Mouse (Mus musculus) ovary, postnatal 14 days (tissue): ENCODE measurements at regions not wholly inside any gene's neighbourhood (a gene's known extent, or its start where the extent isn't known, plus 50 kb on each side); places are given as distances from the start of the nearest gene placed in this dataset.

Experiments used
- DNase-seq: peaks from one replicate; pipeline ENCODE4 v3.0.0; 2022; ENCODE audit warnings: low spot score

DNA sequence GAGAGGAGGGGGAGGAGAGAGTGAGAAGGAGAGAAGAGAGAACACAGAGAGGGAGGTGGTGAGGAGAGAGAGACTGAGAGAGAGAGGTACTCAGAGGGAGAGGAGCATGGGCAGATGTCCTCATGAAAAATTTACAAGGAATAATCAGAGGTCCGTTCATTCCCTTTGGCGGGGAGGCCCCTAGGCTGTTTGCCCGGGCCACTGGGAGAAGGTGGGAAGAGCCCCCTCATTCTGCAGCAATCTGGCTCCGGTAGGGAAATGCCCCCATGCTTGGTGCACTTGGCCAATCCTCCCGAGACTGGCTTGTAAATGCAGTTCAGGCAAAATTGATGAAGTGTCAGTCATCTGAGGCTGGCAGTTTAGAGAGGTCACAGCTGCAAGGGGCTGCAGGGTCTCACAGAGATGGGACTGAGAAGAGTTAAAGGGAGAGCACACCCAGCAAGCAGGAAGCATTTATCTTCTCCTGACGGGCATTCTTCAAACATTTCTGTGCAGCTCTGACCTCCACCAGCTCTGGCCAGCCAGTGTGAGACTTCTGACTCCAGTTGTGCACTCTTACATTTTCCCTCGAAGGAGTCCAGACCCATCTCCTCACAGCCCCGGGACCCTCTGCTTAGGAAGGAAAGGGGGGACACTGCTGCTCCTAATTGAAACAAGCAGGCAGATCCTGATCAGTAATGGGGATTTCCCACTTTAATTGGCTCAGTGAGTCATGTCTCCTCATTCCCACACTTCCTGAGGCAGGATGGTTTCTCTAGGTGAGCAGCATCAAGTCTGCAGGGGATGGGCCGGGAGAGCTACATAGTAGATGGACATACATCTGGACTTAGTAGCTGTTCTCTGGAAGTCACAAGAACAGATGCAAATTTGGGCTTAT is 65.5 kb downstream of the Cmpk2 start:
- DNase-seq = no peak

DNA sequence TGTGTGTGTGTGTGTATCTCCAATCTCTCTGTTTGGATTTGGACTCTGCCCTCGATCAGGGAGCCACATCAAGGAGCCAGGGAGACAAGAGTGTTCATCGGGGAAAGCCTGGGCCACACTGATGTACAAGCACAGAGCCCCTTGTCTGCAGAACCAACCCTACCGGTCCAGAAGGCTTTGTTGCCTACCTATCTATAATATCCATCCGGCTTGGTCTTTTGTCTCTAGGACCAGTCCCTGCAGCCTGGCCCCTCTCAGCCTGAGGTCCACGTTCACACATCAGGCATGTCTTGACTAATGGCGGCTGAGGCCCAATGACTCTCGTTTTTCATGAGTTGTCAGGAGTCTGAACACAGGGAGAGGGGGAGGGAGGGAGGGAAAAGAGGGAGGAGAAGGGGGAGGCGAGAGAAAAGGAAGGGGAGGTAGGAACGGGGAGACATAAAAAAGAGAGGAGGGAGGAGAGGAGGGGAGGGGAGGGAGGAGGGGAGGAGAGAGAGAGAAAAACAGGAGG is 64.7 kb downstream of the Cmpk2 start:
- no peak for DNase-seq

DNA sequence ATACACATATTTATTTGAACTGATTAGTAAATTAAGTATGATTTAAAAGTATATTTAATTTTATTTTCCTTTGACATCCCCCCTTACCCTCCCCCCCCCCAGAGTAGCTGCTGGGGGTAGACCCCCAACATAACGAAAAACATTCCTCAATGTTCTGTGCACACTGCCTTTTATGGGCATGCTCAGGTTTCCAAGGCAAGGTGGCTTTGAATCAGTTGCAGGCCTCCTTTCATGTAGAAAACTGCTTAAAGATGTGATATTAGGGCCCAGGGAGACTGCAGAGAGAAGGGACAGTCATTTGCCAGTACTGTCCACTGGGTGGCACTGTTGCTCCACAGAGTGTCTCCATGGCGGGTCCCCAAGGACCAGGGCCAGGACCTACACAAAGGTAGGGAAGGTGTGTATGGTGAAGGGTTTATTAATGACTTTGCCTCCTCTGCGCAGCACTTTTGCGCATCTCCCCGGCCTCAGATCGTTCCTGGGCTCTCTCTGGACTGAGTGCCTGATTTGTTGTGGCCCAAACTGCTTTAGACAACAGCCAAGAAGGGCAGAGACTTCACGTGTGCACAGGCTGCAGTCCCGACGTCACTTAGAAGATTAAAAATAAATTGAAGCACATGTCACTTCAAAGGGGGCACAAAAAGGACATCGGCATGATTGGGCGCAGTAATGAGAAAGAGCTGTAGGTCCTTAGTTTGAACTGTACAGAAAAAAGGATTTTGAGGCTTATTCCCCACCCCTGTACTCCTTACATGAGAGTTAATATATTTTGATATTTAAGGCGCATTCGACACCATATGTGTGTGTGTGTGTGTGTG is 64.0 kb downstream of the Cmpk2 start:
- peak; percentile 67 for DNase-seq

DNA sequence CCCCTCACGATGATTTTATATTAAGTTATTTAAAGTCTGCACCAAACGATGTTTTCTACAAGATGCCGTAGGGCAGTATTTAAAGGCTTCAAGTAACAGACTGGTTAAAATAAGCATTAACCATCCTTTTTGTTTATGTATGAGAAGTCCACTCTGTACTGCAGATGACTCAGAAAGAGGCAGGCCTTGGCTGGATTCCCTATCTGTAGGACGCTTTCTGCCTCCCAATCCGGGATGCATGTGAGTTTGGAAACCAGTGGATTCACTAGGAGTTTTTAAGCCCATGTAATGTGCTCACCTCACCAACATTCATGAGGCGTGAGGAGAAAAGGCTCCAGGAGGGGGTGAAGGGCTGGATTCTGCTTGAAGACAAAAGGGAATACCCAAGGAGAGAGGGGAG is 63.1 kb downstream of the Cmpk2 start:
- no peak for DNase-seq
